Mouse (Mus musculus): ENCODE results near the gene Dmrtb1. TPM values are rescaled to one million over a fixed set of nuclear protein-coding genes. Genes with fewer than 3 reads are reported as not detected.

Dmrtb1 gene
- polyA plus RNA-seq, 2 experiments = 0.18 to 0.23 TPM

GRCm38 (mm10) chr4:107652598-107653279 lies 31.3 kb downstream of the Dmrtb1 start:
- H3K9ac ChIP-seq (ENCODE audit: low read depth, low read length, severe bottlenecking) = no peak overlapping the region
- ATAC-seq (ENCODE audit: low FRiP score, low read depth) = peak; percentile 87
- H3K27me3 ChIP-seq (ENCODE audit: control insufficient read depth, insufficient read depth, low read length) = no peaks in the 10 kb centered on the region; the same call in 1 of the 2 replicates
- peak; percentile 91 for DNase-seq (ENCODE audit: low spot score)
- H3K4me3 ChIP-seq (replicated peaks; ENCODE audit: low read length) = no peak overlapping the region
- peaks cover 17% of the 10 kb centered on the region for H3K4me1 ChIP-seq (ENCODE audit: control insufficient read depth, insufficient read depth, low read length)
- no peaks in the 10 kb centered on the region for H3K9me3 ChIP-seq (ENCODE audit: control insufficient read depth, low read length)
- no peak overlapping the region for H3K4me2 ChIP-seq (replicated peaks; ENCODE audit: low read depth, low read length, severe bottlenecking)
- no peak for TF ChIP-seq POLR2A (IDR thresholded peaks at IDR 0.05; ENCODE audit: borderline replicate concordance, extremely low read depth, insufficient read depth, insufficient read length)
- H3K36me3 ChIP-seq (ENCODE audit: control insufficient read depth, insufficient read depth, low read length) = no peaks in the 10 kb centered on the region
- no peak overlapping the region for H3K27ac ChIP-seq (replicated peaks; ENCODE audit: low read depth, low read length)
- 12% methylated on average over 7 of the region's 7 CpGs for WGBS

GRCm38 (mm10) chr4:107651021-107651496 lies 33.0 kb downstream of the Dmrtb1 start:
- Histone ChIP-seq H3K27me3 (ENCODE audit: control insufficient read depth, insufficient read depth, low read length) (no peaks in the 10 kb centered on the region; the same call in 1 of the 2 replicates), H3K4me2 (replicated peaks; ENCODE audit: low read depth, low read length, severe bottlenecking) (no peak overlapping the region), H3K9me3 (ENCODE audit: control insufficient read depth, low read length) (no peaks in the 10 kb centered on the region), H3K4me3 (replicated peaks; ENCODE audit: low read length) (no peak overlapping the region), H3K36me3 (ENCODE audit: control insufficient read depth, insufficient read depth, low read length) (no peaks in the 10 kb centered on the region), H3K27ac (replicated peaks; ENCODE audit: low read depth, low read length) (no peak overlapping the region), H3K4me1 (ENCODE audit: control insufficient read depth, insufficient read depth, low read length) (peaks cover 15% of the 10 kb centered on the region), H3K9ac (ENCODE audit: low read depth, low read length, severe bottlenecking) (no peak overlapping the region)
- WGBS = 16% methylated on average over 12 of the region's 12 CpGs
- DNase-seq (ENCODE audit: low spot score) (no peak), ATAC-seq (ENCODE audit: low FRiP score, low read depth) (no peak)
- TF ChIP-seq POLR2A (IDR thresholded peaks at IDR 0.05; ENCODE audit: borderline replicate concordance, extremely low read depth, insufficient read depth, insufficient read length) = no peak

GRCm38 (mm10) chr4:107648959-107649485 lies 35.0 kb downstream of the Dmrtb1 start:
- Histone ChIP-seq H3K9ac (ENCODE audit: low read depth, low read length, severe bottlenecking) (no peak overlapping the region), H3K4me1 (ENCODE audit: control insufficient read depth, insufficient read depth, low read length) (peaks cover 15% of the 10 kb centered on the region), H3K27ac (replicated peaks; ENCODE audit: low read depth, low read length) (no peak overlapping the region), H3K4me3 (replicated peaks; ENCODE audit: low read length) (no peak overlapping the region), H3K9me3 (ENCODE audit: control insufficient read depth, low read length) (no peaks in the 10 kb centered on the region), H3K27me3 (ENCODE audit: control insufficient read depth, insufficient read depth, low read length) (no peaks in the 10 kb centered on the region; the same call in 1 of the 2 replicates), H3K4me2 (replicated peaks; ENCODE audit: low read depth, low read length, severe bottlenecking) (no peak overlapping the region), H3K36me3 (ENCODE audit: control insufficient read depth, insufficient read depth, low read length) (no peaks in the 10 kb centered on the region)
- WGBS = 85% methylated on average over 5 of the region's 5 CpGs
- DNase-seq (ENCODE audit: low spot score) (no peak), ATAC-seq (ENCODE audit: low FRiP score, low read depth) (no peak)
- TF ChIP-seq POLR2A (IDR thresholded peaks at IDR 0.05; ENCODE audit: borderline replicate concordance, extremely low read depth, insufficient read depth, insufficient read length) = no peak

- Histone ChIP-seq H3K4me3 (replicated peaks; ENCODE audit: low read length) (no peak overlapping the region), H3K9me3 (ENCODE audit: control insufficient read depth, low read length) (no peaks in the 10 kb centered on the region), H3K4me2 (replicated peaks; ENCODE audit: low read depth, low read length, severe bottlenecking) (no peak overlapping the region), H3K4me1 (ENCODE audit: control insufficient read depth, insufficient read depth, low read length) (peaks cover 16% of the 10 kb centered on the region), H3K9ac (ENCODE audit: low read depth, low read length, severe bottlenecking) (no peak overlapping the region), H3K36me3 (ENCODE audit: control insufficient read depth, insufficient read depth, low read length) (no peaks in the 10 kb centered on the region), H3K27me3 (ENCODE audit: control insufficient read depth, insufficient read depth, low read length) (no peaks in the 10 kb centered on the region), H3K27ac (replicated peaks; ENCODE audit: low read depth, low read length) (no peak overlapping the region)
- WGBS = 63% methylated on average over 4 of the region's 4 CpGs
- ATAC-seq (ENCODE audit: low FRiP score, low read depth) (0 out of 2 replicates have a peak, but pooled peaks have one; percentile 15), DNase-seq (ENCODE audit: low spot score) (no peak)
- TF ChIP-seq POLR2A (IDR thresholded peaks at IDR 0.05; ENCODE audit: borderline replicate concordance, extremely low read depth, insufficient read depth, insufficient read length) = no peak
These were observed 42.4 kb downstream of the Dmrtb1 start for GRCm38 (mm10) chr4:107641624-107642023.

- ATAC-seq (ENCODE audit: low FRiP score, low read depth) (no peak), DNase-seq (ENCODE audit: low spot score) (no peak)
- WGBS = 49% methylated on average over 10 of the region's 10 CpGs
- Histone ChIP-seq H3K9me3 (ENCODE audit: control insufficient read depth, low read length) (no peaks in the 10 kb centered on the region), H3K4me3 (replicated peaks; ENCODE audit: low read length) (no peak overlapping the region), H3K27ac (replicated peaks; ENCODE audit: low read depth, low read length) (0 out of 2 replicates have a peak overlapping the region, but pooled peaks have one; percentile 33), H3K4me1 (ENCODE audit: control insufficient read depth, insufficient read depth, low read length) (peaks cover 34% of the 10 kb centered on the region), H3K27me3 (ENCODE audit: control insufficient read depth, insufficient read depth, low read length) (0 out of 2 replicates have a peak, but pooled peaks cover 3% of the 10 kb centered on the region), H3K9ac (ENCODE audit: low read depth, low read length, severe bottlenecking) (peak overlapping the region; percentile 22; the same call in 1 of the 2 replicates), H3K36me3 (ENCODE audit: control insufficient read depth, insufficient read depth, low read length) (no peaks in the 10 kb centered on the region), H3K4me2 (replicated peaks; ENCODE audit: low read depth, low read length, severe bottlenecking) (no peak overlapping the region)
- TF ChIP-seq POLR2A (IDR thresholded peaks at IDR 0.05; ENCODE audit: borderline replicate concordance, extremely low read depth, insufficient read depth, insufficient read length) = no peak
These were observed 45.7 kb downstream of the Dmrtb1 start for GRCm38 (mm10) chr4:107638303-107638702.

Measured in limb, embryonic 14.5 days (tissue).